Mouse (Mus musculus) embryonic facial prominence, embryonic 12.5 days (tissue): Measurements from ENCODE around the gene Pdk1. TPM values are rescaled to one million over a fixed set of nuclear protein-coding genes. Genes with fewer than 3 reads are reported as not detected.

Experiments used
- ATAC-seq: fragments of 200-750 bp; cut with Nextera tagmentation; 2 replicates; pipeline ENCODE4 v1.8.0; 2017; ENCODE audit not compliant: insufficient number of reproducible peaks, insufficient read depth, low FRiP score, low TSS enrichment
- H3K27ac ChIP-seq: fragments of 300-500 bp; sonication (generic); 2 replicates; pipeline ENCODE4 v1.5.1; 2016; ENCODE audit warnings: mild to moderate bottlenecking
- H3K27me3 ChIP-seq: fragments of 300-500 bp; sonication (generic); 2 replicates; pipeline ENCODE4 v1.6.1; 2016; ENCODE audit warnings: mild to moderate bottlenecking, moderate library complexity
- H3K36me3 ChIP-seq: fragments of 300-500 bp; sonication (generic); 2 replicates; pipeline ENCODE4 v1.6.1; 2016; ENCODE audit warnings: mild to moderate bottlenecking
- H3K4me1 ChIP-seq: fragments of 300-500 bp; sonication (generic); 2 replicates; pipeline ENCODE4 v1.6.1; 2016
- H3K4me2 ChIP-seq: fragments of 300-500 bp; sonication (generic); replicated peaks from 2 replicates; pipeline ENCODE4 v1.6.1; 2016; ENCODE audit warnings: mild to moderate bottlenecking, moderate library complexity
- H3K4me3 ChIP-seq: fragments of 300-500 bp; sonication (generic); 2 replicates; pipeline ENCODE4 v1.5.1; 2016; ENCODE audit warnings: mild to moderate bottlenecking
- H3K9ac ChIP-seq: fragments of 300-500 bp; sonication (generic); 2 replicates; pipeline ENCODE4 v1.6.1; 2016; ENCODE audit warnings: mild to moderate bottlenecking, moderate library complexity
- H3K9me3 ChIP-seq: fragments of 300-500 bp; sonication (generic); 2 replicates; pipeline ENCODE4 v1.6.1; 2016; ENCODE audit warnings: mild to moderate bottlenecking, moderate library complexity
- whole genome bisulfite sequencing: fragments of 180-500 bp; shearing (Covaris S2); methylation state at CpG from one replicate; pipeline ENCODE4 v1.1.7; 2016; 5-methylcytosine and 5-hydroxymethylcytosine counted together
- polyA plus RNA-seq: library from polyadenylated mRNA; unstranded; fragments of >200 nt; fragmentation: Nextera tagmentation; extraction: Ambion mirVana; gene quantifications from 2 replicates; pipeline ENCODE4 v1.2.1, GENCODE M21; 2016

Gene Pdk1
- polyA plus RNA-seq, 1 experiment from 2014 or later = 49.6 TPM

- Histone ChIP-seq H3K4me2 (no peak overlapping the region), H3K27me3 (no peaks in the 10 kb centered on the region), H3K36me3 (no peaks in the 10 kb centered on the region), H3K27ac (no peak overlapping the region), H3K4me3 (no peak overlapping the region), H3K4me1 (peaks cover 8% of the 10 kb centered on the region; the same call in 1 of the 2 replicates), H3K9ac (no peak overlapping the region), H3K9me3 (no peaks in the 10 kb centered on the region)
- no peak for ATAC-seq
- WGBS = 49% methylated on average over 2 of the region's 2 CpGs
Observed at GRCm38 (mm10) chr2:71874836-71875235, 1.8 kb downstream of the Pdk1 start.

DNA sequence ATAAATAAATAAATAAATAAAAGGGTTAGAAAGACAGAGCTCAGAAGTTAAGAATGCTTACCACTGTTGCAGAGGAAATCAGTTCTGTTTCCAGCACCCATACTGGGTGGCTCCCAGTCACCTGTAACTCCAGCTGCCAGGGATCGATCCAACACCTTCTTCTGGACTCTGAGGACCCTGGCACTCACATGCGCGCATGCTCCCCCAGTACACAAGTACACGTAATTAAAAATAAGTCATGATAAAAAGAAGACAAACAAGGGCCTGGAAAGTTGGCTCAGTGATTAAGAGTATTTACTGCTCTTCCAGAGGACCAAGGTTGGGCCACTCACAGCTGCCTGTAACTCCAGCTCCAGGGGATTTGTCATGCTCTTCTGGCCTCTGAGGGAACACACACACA lies 4.8 kb downstream of the Pdk1 start:
- Histone ChIP-seq H3K4me3 (no peak overlapping the region), H3K9ac (no peak overlapping the region), H3K9me3 (no peaks in the 10 kb centered on the region), H3K4me2 (no peak overlapping the region), H3K4me1 (peaks cover 8% of the 10 kb centered on the region; the same call in 1 of the 2 replicates), H3K36me3 (peaks cover 11% of the 10 kb centered on the region; the same call in 1 of the 2 replicates), H3K27me3 (no peaks in the 10 kb centered on the region), H3K27ac (no peak overlapping the region)
- 94% methylated on average over 4 of the region's 4 CpGs for WGBS
- ATAC-seq = no peak

GRCm38 (mm10) chr2:71878441-71878840 lies 5.4 kb downstream of the Pdk1 start:
- Histone ChIP-seq H3K9me3 (no peaks in the 10 kb centered on the region), H3K27ac (no peak overlapping the region), H3K27me3 (no peaks in the 10 kb centered on the region), H3K4me2 (no peak overlapping the region), H3K4me3 (no peak overlapping the region), H3K4me1 (peaks cover 8% of the 10 kb centered on the region; the same call in 1 of the 2 replicates), H3K36me3 (peaks cover 11% of the 10 kb centered on the region; the same call in 1 of the 2 replicates), H3K9ac (no peak overlapping the region)
- 87% methylated on average over 2 of the region's 2 CpGs for WGBS
- ATAC-seq = no peak

DNA sequence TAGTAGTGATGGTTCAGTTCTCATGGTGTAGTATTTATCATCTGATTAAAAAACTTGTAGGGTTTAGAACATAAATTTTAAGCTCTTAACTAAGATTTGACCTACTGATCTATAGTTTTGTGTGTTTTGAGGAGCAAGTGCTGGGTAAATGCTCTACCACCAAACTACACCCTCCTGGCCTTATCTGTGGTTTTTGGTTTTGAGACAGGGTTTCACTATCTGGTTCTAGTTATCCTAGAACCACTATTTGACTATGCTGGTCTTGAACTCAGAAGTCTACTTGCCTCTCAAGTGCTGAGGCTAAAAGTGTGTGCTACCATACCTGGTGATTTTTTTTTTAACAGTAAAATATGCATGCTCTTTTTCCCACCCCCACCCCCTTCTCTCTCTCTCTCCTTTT lies 5.9 kb downstream of the Pdk1 start:
- Histone ChIP-seq H3K4me3 (no peak overlapping the region), H3K27me3 (no peaks in the 10 kb centered on the region), H3K27ac (no peak overlapping the region), H3K4me1 (peaks cover 5% of the 10 kb centered on the region; the same call in 1 of the 2 replicates), H3K4me2 (no peak overlapping the region), H3K36me3 (peaks cover 11% of the 10 kb centered on the region; the same call in 1 of the 2 replicates), H3K9ac (no peak overlapping the region), H3K9me3 (no peaks in the 10 kb centered on the region)
- no peak for ATAC-seq

GRCm38 (mm10) chr2:71882914-71883651 lies 10.1 kb downstream of the Pdk1 start:
- 83% methylated on average over 19 of the region's 19 CpGs for WGBS
- H3K9ac ChIP-seq = no peak overlapping the region
- H3K4me2 ChIP-seq = no peak overlapping the region
- no peak overlapping the region for H3K27ac ChIP-seq
- ATAC-seq = no peak
- H3K27me3 ChIP-seq = no peaks in the 10 kb centered on the region
- peaks cover 14% of the 10 kb centered on the region for H3K36me3 ChIP-seq
- H3K4me1 ChIP-seq = no peaks in the 10 kb centered on the region
- H3K9me3 ChIP-seq = no peaks in the 10 kb centered on the region
- no peak overlapping the region for H3K4me3 ChIP-seq

GRCm38 (mm10) chr2:71887269-71887668 lies 14.2 kb downstream of the Pdk1 start:
- H3K27me3 ChIP-seq = no peaks in the 10 kb centered on the region
- H3K27ac ChIP-seq = no peak overlapping the region
- no peak for ATAC-seq
- no peaks in the 10 kb centered on the region for H3K4me1 ChIP-seq
- H3K4me2 ChIP-seq = no peak overlapping the region
- no peak overlapping the region for H3K4me3 ChIP-seq
- H3K9me3 ChIP-seq = no peaks in the 10 kb centered on the region
- 95% methylated on average over 4 of the region's 4 CpGs for WGBS
- H3K9ac ChIP-seq = no peak overlapping the region
- peaks cover 16% of the 10 kb centered on the region; the same call in 1 of the 2 replicates for H3K36me3 ChIP-seq

GRCm38 (mm10) chr2:71888437-71888836 lies 15.4 kb downstream of the Pdk1 start:
- H3K4me3 ChIP-seq = no peak overlapping the region
- WGBS = 86% methylated on average over 4 of the region's 4 CpGs
- ATAC-seq = no peak

GRCm38 (mm10) chr2:71891536-71891935 lies 18.5 kb downstream of the Pdk1 start:
- WGBS = 86% methylated on average over 2 of the region's 2 CpGs

More at GRCm38 (mm10) chr2:71888437-71888836, 15.4 kb downstream of the Pdk1 start:
- no peaks in the 10 kb centered on the region for H3K27me3 ChIP-seq
- H3K9ac ChIP-seq = no peak overlapping the region
- peaks cover 24% of the 10 kb centered on the region for H3K36me3 ChIP-seq
- no peak overlapping the region for H3K4me2 ChIP-seq
- no peaks in the 10 kb centered on the region for H3K4me1 ChIP-seq
- no peak overlapping the region for H3K27ac ChIP-seq
- H3K9me3 ChIP-seq = no peaks in the 10 kb centered on the region

GRCm38 (mm10) chr2:71892741-71893349 lies 19.8 kb downstream of the Pdk1 start:
- peaks cover 21% of the 10 kb centered on the region for H3K36me3 ChIP-seq
- H3K4me2 ChIP-seq = no peak overlapping the region
- no peaks in the 10 kb centered on the region for H3K27me3 ChIP-seq
- H3K4me1 ChIP-seq = no peaks in the 10 kb centered on the region
- no peak overlapping the region for H3K9ac ChIP-seq
- H3K4me3 ChIP-seq = no peak overlapping the region
- WGBS = 93% methylated on average over 7 of the region's 7 CpGs
- no peak for ATAC-seq
- no peaks in the 10 kb centered on the region for H3K9me3 ChIP-seq
- no peak overlapping the region for H3K27ac ChIP-seq

More at GRCm38 (mm10) chr2:71891536-71891935, 18.5 kb downstream of the Pdk1 start:
- no peak overlapping the region for H3K27ac ChIP-seq
- no peaks in the 10 kb centered on the region for H3K27me3 ChIP-seq
- H3K4me2 ChIP-seq = no peak overlapping the region
- no peaks in the 10 kb centered on the region for H3K4me1 ChIP-seq
- no peak for ATAC-seq
- H3K4me3 ChIP-seq = no peak overlapping the region
- no peak overlapping the region for H3K9ac ChIP-seq
- H3K36me3 ChIP-seq = peaks cover 21% of the 10 kb centered on the region
- no peaks in the 10 kb centered on the region for H3K9me3 ChIP-seq

GRCm38 (mm10) chr2:71895596-71896286 lies 22.7 kb downstream of the Pdk1 start:
- Histone ChIP-seq H3K9ac (no peak overlapping the region), H3K4me3 (no peak overlapping the region), H3K9me3 (no peaks in the 10 kb centered on the region), H3K4me1 (no peaks in the 10 kb centered on the region), H3K27ac (no peak overlapping the region), H3K27me3 (no peaks in the 10 kb centered on the region), H3K36me3 (peaks cover 8% of the 10 kb centered on the region), H3K4me2 (no peak overlapping the region)
- ATAC-seq = no peak
- WGBS = 89% methylated on average over 13 of the region's 13 CpGs

- Histone ChIP-seq H3K36me3 (peaks cover 7% of the 10 kb centered on the region), H3K9me3 (no peaks in the 10 kb centered on the region), H3K27me3 (no peaks in the 10 kb centered on the region), H3K4me3 (no peak overlapping the region), H3K27ac (no peak overlapping the region), H3K4me2 (no peak overlapping the region), H3K4me1 (no peaks in the 10 kb centered on the region), H3K9ac (no peak overlapping the region)
- ATAC-seq = no peak
- 82% methylated on average over 12 of the region's 12 CpGs for WGBS
Observed at GRCm38 (mm10) chr2:71897420-71897819, 24.4 kb downstream of the Pdk1 start.
